7 mouse cellular contexts compared by ENCODE assay signal in the genomic region with DNA sequence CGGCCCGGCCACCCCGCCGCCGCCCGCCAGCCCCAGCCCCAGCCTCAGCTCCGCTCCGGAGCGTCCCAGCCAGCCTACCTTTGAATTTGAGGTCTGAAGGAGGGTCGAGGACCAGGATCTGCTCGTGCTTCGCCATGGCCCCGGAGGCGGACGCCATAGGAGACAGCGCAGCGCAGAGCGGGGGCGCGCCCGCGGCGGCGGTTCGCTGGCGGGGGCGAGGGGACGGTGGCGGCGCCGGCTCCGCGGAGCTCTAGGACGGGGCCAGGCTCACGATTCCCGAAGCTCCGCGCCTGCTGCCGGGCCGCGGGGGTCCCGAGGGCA. TPM values are rescaled to one million over a fixed set of nuclear protein-coding genes. Genes with fewer than 3 reads are reported as not detected.
DNase-seq lines count a peak whose midpoint lies in the region; ATAC-seq lines count a peak whose summit lies in the region.

No protein-coding gene starts in this region.

- H3K4me1 ChIP-seq in forebrain, embryonic 10.5 days = peaks cover 44% of the 10 kb centered on the region
- H3K4me1 ChIP-seq in limb, embryonic 15.5 days = peaks cover 25% of the 10 kb centered on the region
- H3K4me1 ChIP-seq in stomach, embryonic 16.5 days (ENCODE audit: control insufficient read depth, insufficient read depth, low read length) = peaks cover 22% of the 10 kb centered on the region

- H3K9ac ChIP-seq in limb, embryonic 15.5 days = peak overlapping the region; percentile 99
- H3K9ac ChIP-seq in stomach, embryonic 16.5 days (ENCODE audit: low read length) = peak overlapping the region; percentile 100

- H3K9me3 ChIP-seq in forebrain, embryonic 10.5 days = no peaks in the 10 kb centered on the region
- H3K9me3 ChIP-seq in limb, embryonic 15.5 days = no peaks in the 10 kb centered on the region
- no peaks in the 10 kb centered on the region for H3K9me3 ChIP-seq in stomach, embryonic 16.5 days (replicated peaks; ENCODE audit: control insufficient read depth, low read length)

- H3K27ac ChIP-seq in forebrain, embryonic 10.5 days = peak overlapping the region; percentile 99
- peak overlapping the region; percentile 100 for H3K27ac ChIP-seq in limb, embryonic 15.5 days
- peak overlapping the region; percentile 100 for H3K27ac ChIP-seq in stomach, embryonic 16.5 days (ENCODE audit: low read length)

- DNase-seq in ovary, adult 18-20 months (ENCODE audit: low spot score) = peak; percentile 29
- no peak for DNase-seq in ovary, postnatal 36 days (ENCODE audit: low spot score)
- no peak for DNase-seq in forebrain, embryonic 10.5 days (ENCODE audit: extremely low spot score, low spot score)
- DNase-seq in gastrocnemius, adult 18-20 months (ENCODE audit: low spot score) = no peak
- DNase-seq in cerebellum, adult 9-10 months = no peak

- peak; percentile 65 for ATAC-seq in limb, embryonic 15.5 days (ENCODE audit: insufficient number of reproducible peaks, low FRiP score, low TSS enrichment, low read depth)
- ATAC-seq in stomach, embryonic 16.5 days (ENCODE audit: insufficient read depth, low FRiP score) = no peak; the same call in 1 of the 2 replicates

- no peaks in the 10 kb centered on the region for H3K27me3 ChIP-seq in forebrain, embryonic 10.5 days (ENCODE audit: poor library complexity, severe bottlenecking)
- no peaks in the 10 kb centered on the region for H3K27me3 ChIP-seq in limb, embryonic 15.5 days
- H3K27me3 ChIP-seq in stomach, embryonic 16.5 days (ENCODE audit: control insufficient read depth, insufficient read depth, low read length) = no peaks in the 10 kb centered on the region

- 0 out of 2 replicates have a peak overlapping the region, but pooled peaks have one; percentile 51 for H3K4me2 ChIP-seq in limb, embryonic 15.5 days
- H3K4me2 ChIP-seq in stomach, embryonic 16.5 days (ENCODE audit: low read depth, low read length) = no peak overlapping the region

- peak overlapping the region; percentile 91 for H3K4me3 ChIP-seq in forebrain, embryonic 10.5 days
- H3K4me3 ChIP-seq in limb, embryonic 15.5 days = peak overlapping the region; percentile 97
- peak overlapping the region; percentile 96 for H3K4me3 ChIP-seq in stomach, embryonic 16.5 days (replicated peaks; ENCODE audit: low read length)

- 0% methylated on average over 40 of the region's 42 CpGs for WGBS in forebrain, embryonic 10.5 days
- WGBS in limb, embryonic 15.5 days = under 1% methylated on average over 31 of the region's 42 CpGs
- WGBS in stomach, embryonic 16.5 days = under 1% methylated on average over 38 of the region's 42 CpGs

- peaks cover 13% of the 10 kb centered on the region for H3K36me3 ChIP-seq in forebrain, embryonic 10.5 days (replicated peaks)
- H3K36me3 ChIP-seq in limb, embryonic 15.5 days = no peaks in the 10 kb centered on the region
- H3K36me3 ChIP-seq in stomach, embryonic 16.5 days (ENCODE audit: control insufficient read depth, insufficient read depth, low read length) = no peaks in the 10 kb centered on the region

RNA-seq across cellular contexts. Expression of a gene that starts 0.3 kb away (rescaled TPM):
- 159 and 174 TPM in 2 replicates for polyA plus RNA-seq in forebrain, embryonic 10.5 days (2016; fragmentation: Nextera tagmentation; extraction: Ambion mirVana)
- polyA plus RNA-seq in limb, embryonic 15.5 days (2015; fragmentation: Nextera tagmentation; extraction: Ambion mirVana) = 171 and 181 TPM in 2 replicates
- 155 and 158 TPM in 2 replicates for polyA plus RNA-seq in stomach, embryonic 16.5 days (2015; fragmentation: Nextera tagmentation; extraction: Ambion mirVana)
- 100 to 1,000 TPM; 138 to 142 TPM for total RNA-seq in gastrocnemius, adult 18-20 months (2021)

RNA-seq across cellular contexts. Expression of a gene that starts 28.9 kb away (rescaled TPM):
- not detected in 2 replicates for polyA plus RNA-seq in forebrain, embryonic 10.5 days (2016; fragmentation: Nextera tagmentation; extraction: Ambion mirVana)
- 0.08 TPM in 1 of 2 replicates, not detected in the other for polyA plus RNA-seq in limb, embryonic 15.5 days (2015; fragmentation: Nextera tagmentation; extraction: Ambion mirVana)
- not detected in 2 replicates for polyA plus RNA-seq in stomach, embryonic 16.5 days (2015; fragmentation: Nextera tagmentation; extraction: Ambion mirVana)
- not detected for total RNA-seq in gastrocnemius, adult 18-20 months (2021)
